Mouse (Mus musculus) liver, adult (tissue): ENCODE results near the gene Csgalnact2.

Source experiments
- GATA4 ChIP-seq: IDR thresholded peaks from 2 replicates; pipeline ENCODE4 v1.6.1; 2014; ENCODE audit warnings: mild to moderate bottlenecking, low read length; ENCODE audit not compliant: insufficient replicate concordance

The Csgalnact2 gene

DNA sequence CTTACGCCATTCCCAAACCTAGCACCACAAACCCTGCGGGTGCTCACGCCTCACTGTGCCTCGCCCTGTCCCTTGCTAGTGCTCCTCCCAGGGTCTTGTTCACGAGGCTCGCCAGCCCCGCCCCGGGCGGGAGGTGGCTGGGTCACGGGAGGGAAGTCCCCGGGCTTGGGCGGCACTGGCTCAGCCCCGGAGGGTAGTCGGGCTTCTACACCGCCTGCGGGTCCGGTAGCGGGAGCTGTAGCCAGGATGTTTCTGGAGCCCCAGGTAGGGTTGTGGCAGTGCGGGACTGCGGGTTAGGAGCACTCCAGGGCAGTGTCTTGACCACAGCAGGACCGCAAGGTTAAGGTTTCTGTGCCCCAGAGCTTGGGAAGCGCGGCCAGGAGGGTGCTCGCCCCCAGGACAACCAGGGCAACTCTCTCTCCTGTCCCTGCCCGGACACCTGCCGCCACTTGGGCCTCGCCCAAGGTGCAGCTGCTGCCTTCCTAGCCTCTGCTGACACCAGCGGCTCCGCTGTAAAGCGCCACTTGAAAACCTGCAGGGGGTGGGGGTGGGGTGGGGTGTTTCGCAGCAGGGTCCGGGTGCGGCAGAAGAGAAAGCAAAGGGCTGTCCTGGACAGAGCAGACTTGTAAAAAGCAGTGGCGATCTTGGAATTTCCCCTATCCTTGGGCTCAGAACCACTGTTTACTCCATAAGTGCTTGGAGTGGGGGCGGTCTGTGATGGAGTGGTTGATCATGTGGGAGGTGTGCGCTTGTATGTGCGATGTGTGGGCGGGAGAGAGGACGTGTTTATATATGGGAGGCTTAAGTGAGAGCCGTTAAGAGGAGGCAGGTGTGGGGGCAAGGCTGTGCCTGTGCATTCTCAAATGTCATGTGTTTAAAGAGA, 72.5 kb downstream of the Csgalnact2 start:
- TF ChIP-seq GATA4, result no peak

DNA sequence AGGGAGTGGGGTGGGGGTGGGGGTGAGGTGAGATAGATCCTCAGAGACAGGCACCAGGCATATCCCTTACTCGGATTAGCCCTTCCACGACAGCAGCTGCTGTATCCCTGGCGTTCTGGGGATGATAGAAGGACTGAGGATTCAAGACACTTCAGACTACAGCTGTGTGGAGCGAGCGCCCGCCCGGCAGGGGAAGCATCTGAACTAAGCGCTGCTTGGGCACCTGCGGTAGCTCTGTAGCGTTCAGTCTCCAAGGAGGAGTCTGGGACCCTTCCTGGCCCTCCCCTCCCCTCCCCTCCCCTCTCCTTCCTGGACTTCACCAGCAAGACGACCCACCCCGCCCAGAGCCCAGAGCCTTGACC, 73.1 kb downstream of the Csgalnact2 start:
- no peak for TF ChIP-seq GATA4

DNA sequence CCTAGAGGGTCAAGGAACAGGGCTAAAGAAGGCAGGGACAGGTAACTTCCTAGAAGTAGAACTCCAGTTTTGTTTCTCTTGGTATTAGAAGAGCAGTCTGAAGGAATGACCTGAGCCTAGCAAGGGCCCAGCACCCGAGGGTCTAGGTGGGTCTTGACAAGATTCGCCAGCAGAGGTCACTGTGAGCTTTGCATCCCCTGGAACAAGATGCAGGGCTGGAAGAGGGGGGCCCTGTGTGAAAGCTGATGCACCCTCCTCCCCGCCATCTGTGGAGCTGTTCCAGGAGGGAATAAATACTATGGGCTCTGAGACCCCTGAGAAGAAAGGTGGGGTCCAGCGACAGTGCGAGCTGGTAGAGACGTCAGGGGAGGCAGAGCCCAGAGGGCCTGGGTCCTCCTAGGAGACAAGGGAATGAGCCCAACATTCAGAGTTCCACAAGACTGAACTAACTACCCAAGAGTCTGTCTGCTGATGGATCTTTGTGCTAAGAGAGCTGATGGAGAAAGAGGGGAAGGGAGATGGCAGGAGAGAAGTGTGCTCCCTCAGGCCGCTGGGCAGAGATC, 73.9 kb downstream of the Csgalnact2 start:
- TF ChIP-seq GATA4, result no peak

DNA sequence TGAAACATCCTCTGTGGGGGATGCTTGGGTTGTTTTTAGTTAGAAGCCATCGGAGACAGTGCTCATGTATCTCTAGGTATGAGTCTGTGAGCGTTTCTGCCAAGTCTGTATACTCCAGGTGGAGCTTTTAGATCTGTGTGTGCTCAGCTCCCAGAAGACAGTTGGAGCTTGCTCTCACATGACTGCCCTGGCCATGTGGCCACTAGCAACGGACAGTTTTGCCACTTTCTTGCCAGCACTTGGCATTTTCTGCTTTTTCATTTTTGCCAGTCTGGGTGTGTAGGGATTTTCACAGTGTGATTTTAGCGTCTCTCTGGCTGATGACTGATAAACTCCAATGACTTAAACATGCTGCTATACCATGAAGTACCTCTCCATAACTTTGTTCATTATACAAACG, 75.7 kb downstream of the Csgalnact2 start:
- TF ChIP-seq GATA4, result no peak

DNA sequence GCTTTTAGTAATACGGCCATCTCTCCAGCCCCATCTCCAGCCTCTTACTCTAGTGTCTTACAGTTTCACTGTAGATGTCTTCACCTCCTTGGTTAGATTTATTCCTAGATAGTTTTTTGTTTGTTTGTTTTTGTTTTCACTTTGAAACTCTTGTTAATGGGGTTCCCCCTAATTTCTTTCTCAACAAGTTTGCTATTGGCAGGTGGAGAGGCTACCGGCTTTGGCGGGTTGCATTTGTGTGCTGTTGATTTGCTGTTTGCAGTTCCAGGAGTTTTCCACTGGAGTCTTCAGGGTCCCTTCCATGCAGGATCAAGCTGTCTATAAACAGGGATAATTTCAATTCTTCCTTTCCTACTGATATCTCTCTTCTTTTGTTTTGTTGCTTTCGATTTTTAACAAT, 77.7 kb downstream of the Csgalnact2 start:
- no peak for TF ChIP-seq GATA4
